Mouse (Mus musculus) neutrophil, adult 59 days (primary cell): Measurements from ENCODE around the gene Olfr945. TPM values are rescaled to one million over a fixed set of nuclear protein-coding genes. Genes with fewer than 3 reads are reported as not detected.

ENCODE experiments used
- total RNA-seq, 2 experiments: library from RNA; stranded (reverse); gene quantifications; 1 replicate in 1 of 2; 2 replicates in 1 of 2; pipeline ENCODE4 v1.2.4; 2023

Olfr945 gene
- total RNA-seq: not detected

GRCm38 (mm10) chr9:39276718-39277117 lies at the start of gene Olfr945:
Gene Olfr945 (minus strand): TSS chr9:39276818.

GRCm38 (mm10) chr9:39325945-39326344 lies 49.3 kb upstream of the Olfr945 start, which contains the start of gene Olfr948:
Gene Olfr948 (minus strand): TSS chr9:39326045.

GRCm38 (mm10) chr9:39249894-39250293 lies 26.7 kb downstream of the Olfr945 start, which contains the start of gene Olfr1537:
Gene Olfr1537 (minus strand): TSS chr9:39249994.

Other genes with a start within 250 kb of the Olfr945 start
- gene Olfr937, start 211.9 kb downstream of the Olfr945 start, total RNA-seq: not detected
- not detected for gene Olfr938, start 197.9 kb downstream of the Olfr945 start, total RNA-seq
- not detected for gene Olfr27, start 148.7 kb downstream of the Olfr945 start, total RNA-seq
- not detected for gene Olfr943, start 110.5 kb downstream of the Olfr945 start, total RNA-seq
- gene Olfr944, start 74.9 kb downstream of the Olfr945 start, total RNA-seq: not detected
- gene Olfr1537, start 26.8 kb downstream of the Olfr945 start, total RNA-seq: not detected
- not detected for gene Olfr948, start 49.2 kb upstream of the Olfr945 start, total RNA-seq
- not detected for gene Olfr951, start 110.6 kb upstream of the Olfr945 start, total RNA-seq
- gene Olfr952, start 150.3 kb upstream of the Olfr945 start, total RNA-seq: not detected
- gene Olfr954, start 179.9 kb upstream of the Olfr945 start, total RNA-seq: not detected
- gene Olfr955, start 195.1 kb upstream of the Olfr945 start, total RNA-seq: not detected
- gene Olfr44, start 217.2 kb upstream of the Olfr945 start, total RNA-seq: not detected
- not detected for gene Olfr957, start 239.0 kb upstream of the Olfr945 start, total RNA-seq